Mouse (Mus musculus): ENCODE data around the gene Nsmce3.

The Nsmce3 gene

DNA sequence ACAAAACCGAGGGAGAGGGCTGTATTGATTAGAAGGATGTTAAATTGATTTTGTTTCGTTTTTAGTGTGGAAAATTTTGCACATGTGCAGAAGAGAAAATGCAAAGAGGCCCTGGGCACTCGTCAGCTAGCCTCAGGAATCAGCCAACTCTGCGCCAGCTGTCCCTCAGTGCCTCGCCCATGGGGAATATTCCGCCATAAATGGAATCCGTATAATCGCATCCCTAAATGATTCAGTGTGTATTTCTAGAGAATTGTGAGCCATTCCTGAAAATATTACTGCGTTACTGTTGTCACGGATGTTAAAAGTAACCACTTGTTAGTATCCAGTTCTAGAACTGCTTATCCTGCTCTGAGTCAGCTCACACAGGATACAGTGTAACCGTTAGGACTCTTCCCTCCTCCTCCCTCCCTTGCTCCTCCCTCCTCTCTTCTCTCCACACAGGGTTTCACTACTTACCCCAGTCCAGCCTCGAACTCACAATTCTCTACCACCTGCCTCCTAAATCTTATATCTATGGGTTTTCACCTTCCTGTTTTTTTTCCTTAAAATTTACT is 16.2 kb downstream of the Nsmce3 start:
- DNase-seq = no peak

DNA sequence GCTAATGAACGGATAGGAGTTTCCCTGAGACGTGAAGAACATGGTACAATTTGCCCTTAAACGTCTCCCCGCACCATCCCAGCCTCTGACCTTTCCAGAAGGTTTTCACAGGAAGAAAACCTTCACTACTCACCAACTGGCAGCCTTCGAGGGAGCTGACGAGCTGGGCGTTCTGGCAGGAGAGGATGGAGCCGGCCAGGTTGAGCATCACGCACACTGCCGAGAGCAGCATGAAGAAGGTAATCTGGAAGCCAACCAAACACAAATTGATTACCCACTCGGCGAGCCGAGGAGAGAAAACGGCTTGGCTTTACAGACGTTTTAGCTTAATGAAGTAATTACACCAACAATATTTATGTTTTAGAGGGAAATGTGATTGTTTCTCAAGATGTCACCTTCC is 16.8 kb downstream of the Nsmce3 start:
- DNase-seq = no peak

DNA sequence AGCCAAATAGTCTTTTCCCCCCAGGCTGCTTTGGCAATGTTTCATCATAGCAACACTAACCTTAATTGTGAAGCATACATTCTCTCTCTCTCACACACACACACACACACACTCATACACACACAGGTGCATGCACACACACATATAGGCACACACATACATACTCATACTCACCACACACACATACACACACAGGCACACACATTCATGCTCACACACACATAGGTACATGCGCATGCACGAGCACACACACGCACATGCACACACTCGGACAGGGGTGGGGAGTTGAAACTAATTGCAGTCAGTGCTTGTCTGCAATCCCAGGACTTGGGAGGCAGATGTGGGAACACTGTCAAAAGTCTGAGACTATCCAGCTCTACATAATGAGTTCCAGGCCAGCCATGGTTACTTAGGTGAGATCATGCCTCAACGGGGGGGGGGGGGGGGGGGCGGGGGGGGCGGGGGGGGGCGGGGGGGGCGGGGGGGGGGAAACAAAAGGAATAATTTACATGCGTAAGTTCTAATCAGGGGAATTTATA is 17.3 kb downstream of the Nsmce3 start:
- no peak for DNase-seq

DNA sequence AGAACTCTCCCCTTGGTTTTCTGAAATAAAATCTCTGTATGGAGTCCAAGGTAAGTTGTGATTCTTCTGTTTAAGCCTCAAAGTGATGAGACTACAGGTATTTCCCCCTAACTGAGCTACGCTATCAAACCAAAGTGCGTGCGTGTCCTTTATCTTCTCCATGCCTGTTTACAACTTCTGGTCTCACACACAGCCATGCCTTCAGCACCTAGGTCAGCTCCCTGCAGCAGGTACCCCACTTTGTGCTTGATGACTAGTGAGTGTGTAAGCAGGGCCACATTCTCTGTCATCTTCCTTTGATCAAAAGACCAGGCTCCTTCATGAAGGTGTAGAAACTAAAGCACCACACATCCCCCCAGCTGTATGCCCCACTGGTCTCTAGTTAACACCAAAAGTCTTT is 22.0 kb downstream of the Nsmce3 start:
- DNase-seq = peak; percentile 61

DNA sequence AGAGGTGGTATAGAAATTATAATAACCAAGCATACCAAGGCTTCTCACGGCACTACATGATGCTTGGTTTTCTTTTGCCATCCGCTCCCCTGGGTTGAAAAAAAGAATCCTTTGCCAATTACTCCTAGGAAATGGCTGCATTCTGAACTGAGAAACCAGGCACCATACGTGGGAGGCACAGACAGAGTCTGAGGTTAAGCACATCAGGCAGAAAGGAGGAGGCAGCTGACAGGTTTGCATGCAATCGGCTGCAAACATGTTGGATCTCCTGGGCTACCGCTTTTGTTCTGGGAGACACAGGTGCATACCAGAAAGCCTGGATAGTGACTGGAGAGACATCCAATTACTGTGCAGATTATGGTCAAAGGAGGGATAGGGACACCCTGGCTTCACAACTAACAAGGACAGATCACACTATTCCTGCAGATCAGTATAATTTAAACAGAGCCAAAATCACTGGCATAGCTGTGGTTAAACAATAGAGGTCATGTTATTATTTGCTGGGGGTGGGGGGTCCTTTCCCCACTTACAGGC is 25.4 kb downstream of the Nsmce3 start:
- no peak for DNase-seq

DNA sequence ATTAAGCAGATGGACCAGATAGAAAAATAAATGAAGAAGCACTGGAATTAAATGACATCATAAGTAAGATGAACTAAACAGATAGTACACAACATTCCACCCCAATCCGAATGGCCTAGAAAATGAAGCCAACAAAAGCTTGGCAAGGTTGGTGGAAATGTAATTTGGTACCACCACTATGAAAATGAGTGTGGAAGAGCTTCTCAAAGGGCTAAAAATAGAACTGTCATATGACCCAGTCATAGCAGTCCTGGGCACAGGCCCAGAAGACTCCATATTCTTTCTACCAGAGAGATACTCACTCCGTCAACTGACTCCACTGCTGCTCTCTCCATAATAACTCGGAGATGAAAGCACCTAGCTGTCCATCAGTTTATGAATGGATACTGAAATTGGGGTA is 26.7 kb downstream of the Nsmce3 start:
- DNase-seq = no peak

DNA sequence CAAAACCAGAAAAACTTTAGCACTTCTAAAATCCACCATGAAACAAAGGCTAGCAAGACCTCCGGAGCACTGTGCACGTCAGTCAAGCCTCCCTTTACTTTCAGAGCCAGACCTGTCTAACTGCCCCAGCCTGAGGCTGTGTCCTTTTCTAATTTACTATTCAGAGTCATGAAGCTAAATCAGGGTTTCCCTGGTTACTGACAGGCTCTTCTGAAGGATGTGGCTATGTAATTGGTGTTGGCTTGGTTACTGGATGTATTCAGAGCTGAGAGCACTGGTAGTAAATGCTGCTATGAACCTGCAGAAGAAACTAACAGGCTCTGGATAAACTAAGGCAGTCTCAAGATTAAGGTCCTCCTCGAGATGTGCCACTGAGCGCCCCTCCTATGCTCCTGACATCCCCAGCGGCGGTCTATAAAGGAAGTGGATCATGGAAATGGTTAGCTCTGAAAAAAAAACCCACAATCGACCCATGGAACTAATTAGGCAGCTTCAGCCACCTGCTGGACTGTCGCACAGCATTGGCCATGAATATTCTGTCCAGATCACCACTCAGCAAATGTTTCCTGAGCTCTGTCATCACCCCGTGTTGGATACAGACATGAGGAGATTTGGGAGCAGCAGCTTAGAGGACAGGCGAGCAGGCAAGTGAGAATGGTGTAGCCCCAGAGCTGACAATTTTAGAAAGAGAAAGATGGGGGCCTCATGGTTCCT is 31.7 kb downstream of the Nsmce3 start:
- no peak for DNase-seq

DNA sequence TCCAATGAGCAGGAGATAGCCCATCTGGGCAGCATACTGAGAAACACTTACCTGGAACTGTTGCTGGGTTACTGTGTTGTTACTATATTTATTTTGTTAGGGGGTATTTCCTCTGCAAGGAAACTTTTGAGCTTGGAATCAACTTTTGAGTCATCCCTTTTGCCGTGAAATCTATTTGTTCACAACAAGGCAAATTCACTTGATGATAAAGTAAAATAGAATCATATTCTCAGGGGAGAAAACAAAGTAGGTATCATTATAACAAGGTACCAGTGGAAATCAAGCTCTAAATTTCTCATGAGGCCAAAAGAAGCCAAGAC is 32.3 kb downstream of the Nsmce3 start:
- DNase-seq = no peak

DNA sequence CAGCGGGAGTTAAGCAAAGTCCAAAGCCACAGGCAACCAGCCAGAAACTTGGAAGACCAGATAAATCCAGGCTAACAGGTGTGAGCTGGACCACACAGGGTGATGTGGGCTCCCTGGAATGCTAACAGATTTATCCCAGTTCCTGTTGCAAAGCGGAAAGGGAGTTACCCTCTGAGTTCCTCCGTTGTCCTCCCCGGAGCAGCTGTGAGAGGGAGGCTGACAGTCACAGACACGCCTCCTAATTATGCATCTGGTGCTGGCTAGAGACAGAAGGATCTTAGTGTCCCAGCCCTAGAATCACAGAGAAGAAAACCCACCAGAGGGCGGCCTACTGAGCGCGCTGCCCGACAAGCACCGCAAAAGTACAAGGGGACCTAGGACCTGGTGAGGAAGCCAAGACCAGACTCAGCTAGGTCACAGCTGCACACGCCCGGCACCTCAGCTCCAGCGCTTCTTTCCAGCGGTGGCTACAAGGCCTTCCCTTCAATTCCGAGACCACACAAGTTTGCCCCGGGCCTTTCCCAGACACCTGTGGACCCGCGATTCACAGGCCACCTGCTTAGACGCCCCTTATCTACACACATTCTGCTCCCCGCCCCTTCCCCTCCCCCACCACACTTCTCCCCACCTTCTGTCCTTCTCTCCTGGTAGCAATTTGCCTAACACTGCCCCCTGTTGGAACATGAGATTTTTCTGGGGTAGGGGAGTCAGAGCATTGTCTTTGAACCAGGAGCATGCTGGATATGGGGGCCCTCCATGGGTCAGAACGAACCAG is 32.8 kb downstream of the Nsmce3 start:
- peak; percentile 44 for DNase-seq

DNA sequence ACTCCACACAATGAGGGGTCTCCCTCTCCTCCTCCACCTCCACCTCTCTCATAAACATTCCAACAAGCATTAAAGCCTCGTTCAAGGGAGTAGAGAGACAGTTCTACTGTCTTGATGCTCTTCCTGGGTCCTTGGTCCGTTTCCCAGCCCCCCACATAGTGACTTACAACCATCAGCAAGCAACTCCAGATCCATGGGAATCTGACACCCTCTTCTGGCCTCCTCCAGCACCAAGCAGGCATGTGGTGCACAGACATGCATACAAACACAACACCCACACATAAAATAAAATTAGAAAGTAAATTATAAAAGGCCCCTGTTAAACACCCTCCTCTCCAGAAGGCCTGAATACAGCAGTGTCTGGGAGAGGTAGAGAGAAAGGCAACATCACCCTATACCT is 33.5 kb downstream of the Nsmce3 start:
- DNase-seq = no peak

DNA sequence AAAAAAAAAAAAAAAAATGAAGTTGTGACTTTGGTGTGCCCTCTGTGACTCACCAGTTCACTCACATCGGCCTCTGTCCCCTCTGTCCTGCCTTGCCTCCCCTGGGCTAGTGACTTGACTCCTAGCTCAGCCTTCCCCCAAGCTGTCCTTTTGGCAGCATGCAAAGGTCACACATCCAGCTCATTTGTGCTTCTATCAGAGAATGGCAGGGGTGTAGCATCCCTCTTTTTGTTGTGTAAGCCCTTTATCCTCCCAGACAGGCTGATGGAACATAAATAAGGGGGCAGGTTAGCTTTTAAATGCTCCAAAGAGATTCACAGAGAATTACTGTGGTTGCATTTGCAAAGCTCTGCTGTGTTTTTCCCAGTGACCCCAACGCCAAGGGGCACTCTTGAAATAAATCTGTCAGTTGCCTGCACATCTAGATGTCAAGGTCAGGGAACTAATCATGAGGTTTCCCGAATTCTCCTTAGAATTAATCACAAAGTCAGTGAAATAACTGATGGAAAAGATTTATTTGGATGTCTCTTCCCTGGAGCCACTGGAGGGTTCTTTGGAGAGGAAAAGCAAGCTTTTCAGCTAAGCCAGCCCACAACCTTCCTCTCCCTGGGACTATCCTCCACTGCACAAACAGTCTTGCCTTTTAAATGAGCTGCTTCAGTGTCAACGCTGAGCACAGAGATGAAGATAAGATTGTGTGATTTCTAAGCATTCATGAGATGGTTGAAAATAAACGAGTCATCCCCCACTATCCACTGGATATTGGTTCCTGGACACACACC is 42.4 kb downstream of the Nsmce3 start:
- DNase-seq = no peak

DNA sequence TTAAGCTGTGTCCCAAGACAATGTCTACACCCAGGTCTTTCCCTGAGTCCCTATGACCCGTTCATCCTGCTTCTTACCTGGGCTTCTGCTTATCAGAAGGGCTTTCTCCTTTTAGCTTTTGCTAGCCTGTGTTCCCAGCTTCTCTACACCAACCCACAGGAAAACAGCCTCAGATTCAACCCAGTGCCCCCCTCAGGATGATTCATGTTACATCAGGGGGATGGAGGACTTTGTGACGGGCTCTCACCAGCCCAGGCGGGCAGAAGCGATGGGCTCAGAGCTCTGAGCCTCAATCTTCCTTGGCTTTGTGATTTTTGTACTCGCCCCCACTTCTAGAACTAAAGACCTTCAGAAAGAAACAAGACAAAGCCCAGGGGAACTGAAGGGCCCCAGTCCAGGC is 51.7 kb downstream of the Nsmce3 start:
- DNase-seq = no peak

DNA sequence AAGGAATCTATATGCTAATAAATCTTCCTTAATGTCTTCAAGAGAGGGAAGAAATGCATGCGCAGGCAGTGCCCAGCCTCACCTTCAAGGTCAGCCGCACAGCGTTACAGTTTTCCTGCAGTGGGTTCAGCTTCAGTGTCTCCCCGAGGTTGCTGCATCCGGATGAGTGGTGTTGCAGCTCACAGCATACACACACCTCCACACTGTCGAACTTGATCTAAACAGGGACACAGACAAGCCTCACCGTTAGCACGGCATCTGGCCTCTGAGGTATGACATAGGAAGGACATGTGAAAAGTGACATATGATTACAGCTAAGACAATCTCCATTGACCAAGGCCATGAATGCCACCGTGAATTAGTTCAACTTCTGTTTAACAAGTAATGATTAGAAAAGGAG is 53.1 kb downstream of the Nsmce3 start:
- no peak for DNase-seq
